Mouse (Mus musculus): ENCODE data around the gene Rsrp1.

Gene Rsrp1

GRCm38 (mm10) chr4:134967887-134968604, 44.7 kb downstream of the Rsrp1 start:
- no peak for DNase-seq

- no peak for DNase-seq
These were observed 45.2 kb downstream of the Rsrp1 start for GRCm38 (mm10) chr4:134968605-134968976.

GRCm38 (mm10) chr4:134975261-134975928, 52.0 kb downstream of the Rsrp1 start:
- DNase-seq: peak in 1 of 2 experiments; percentile 25

- no peak for DNase-seq
These were observed 52.5 kb downstream of the Rsrp1 start for GRCm38 (mm10) chr4:134975929-134976308.
